Mouse (Mus musculus): ENCODE results near the gene Capn5. TPM values are rescaled to one million over a fixed set of nuclear protein-coding genes. Genes with fewer than 3 reads are reported as not detected.

The Capn5 gene
- total and polyA plus RNA-seq, 3 experiments = 0.26 to 0.55 (median 0.27) TPM

GRCm38 (mm10) chr7:98186637-98187036 is 8.6 kb upstream of the Capn5 start:
- Histone ChIP-seq H3K27me3 (replicated peaks) (no peaks in the 10 kb centered on the region), H3K4me1 (ENCODE audit: control insufficient read depth in 1 of 2, insufficient read depth in 2 of 2) (no peaks in the 10 kb centered on the region), H3K4me3 (replicated peaks in 1 of 3; ENCODE audit: low read depth in 2 of 3, low read length in 2 of 3, poor library complexity in 1 of 3) (no peak overlapping the region), H3K36me3 (replicated peaks in 1 of 2; ENCODE audit: control insufficient read depth in 1 of 2, insufficient read depth in 1 of 2, low read length in 1 of 2) (no peaks in the 10 kb centered on the region), H3K79me2 (replicated peaks; ENCODE audit: control insufficient read depth, extremely low read depth, insufficient read depth, poor library complexity, severe bottlenecking) (no peaks in the 10 kb centered on the region), H3K4me2 (ENCODE audit: insufficient read depth, low read depth, poor library complexity, severe bottlenecking) (no peak overlapping the region), H3K9me3 (replicated peaks; ENCODE audit: low read length) (no peaks in the 10 kb centered on the region), H3K27ac (ENCODE audit: insufficient read depth, low read depth) (no peak overlapping the region), H3K9ac (ENCODE audit: insufficient read depth, low read depth) (no peak overlapping the region)
- in situ Hi-C loops (cut with MboI; ENCODE audit: low pct_ligation_motif_present, low pct_unique_long_range_greater_than_20kb, low sequenced_read_pairs) (no loop called here), dilution Hi-C loops (cut with MboI; ENCODE audit: extremely low pct_ligation_motif_present, extremely low pct_unique_long_range_greater_than_20kb, low sequenced_read_pairs) (no loop called here)
- DNase-seq (ENCODE audit: extremely low read depth) = no peak
- TF ChIP-seq CHD1 (IDR thresholded peaks at IDR 0.05; ENCODE audit: low read depth, low read length) = no peak
- no peak for TF ChIP-seq ELF1 (IDR thresholded peaks at IDR 0.05; ENCODE audit: low read depth, low read length)
- TF ChIP-seq NELFE (IDR thresholded peaks at IDR 0.05; ENCODE audit: low read depth, low read length) = no peak
- no peak for TF ChIP-seq MYC (IDR thresholded peaks at IDR 0.05; ENCODE audit: low read depth, low read length)
- no peak for TF ChIP-seq PAX5 (IDR thresholded peaks at IDR 0.05; ENCODE audit: low read length)
- TF ChIP-seq CTCF (conservative IDR thresholded peaks at IDR 0.05 in 1 of 2, IDR thresholded peaks at IDR 0.05 in 1 of 2; ENCODE audit: low read depth in 2 of 2, low read length in 2 of 2) = no peak
- no peak for TF ChIP-seq MAZ (IDR thresholded peaks at IDR 0.05; ENCODE audit: low read depth, low read length)
- no peak for TF ChIP-seq UBTF (IDR thresholded peaks at IDR 0.05; ENCODE audit: low read depth, low read length)
- no peak for TF ChIP-seq MEF2A (IDR thresholded peaks at IDR 0.05; ENCODE audit: borderline replicate concordance, low read depth, low read length)
- TF ChIP-seq ETS1 (conservative IDR thresholded peaks at IDR 0.05; ENCODE audit: low read depth, low read length) = no peak
- TF ChIP-seq USF2 (conservative IDR thresholded peaks at IDR 0.05; ENCODE audit: low read depth, low read length) = no peak
- no peak for TF ChIP-seq MAFK (IDR thresholded peaks at IDR 0.05; ENCODE audit: insufficient replicate concordance, low read length)
- TF ChIP-seq MXI1 (IDR thresholded peaks at IDR 0.05; ENCODE audit: low read depth, low read length) = no peak
- no peak for TF ChIP-seq RAD21 (IDR thresholded peaks at IDR 0.05; ENCODE audit: low read depth, low read length)
- TF ChIP-seq JUN (IDR thresholded peaks at IDR 0.05; ENCODE audit: insufficient read depth, low read depth, low read length) = no peak
- TF ChIP-seq MAX (IDR thresholded peaks at IDR 0.05; ENCODE audit: low read length) = no peak

DNA sequence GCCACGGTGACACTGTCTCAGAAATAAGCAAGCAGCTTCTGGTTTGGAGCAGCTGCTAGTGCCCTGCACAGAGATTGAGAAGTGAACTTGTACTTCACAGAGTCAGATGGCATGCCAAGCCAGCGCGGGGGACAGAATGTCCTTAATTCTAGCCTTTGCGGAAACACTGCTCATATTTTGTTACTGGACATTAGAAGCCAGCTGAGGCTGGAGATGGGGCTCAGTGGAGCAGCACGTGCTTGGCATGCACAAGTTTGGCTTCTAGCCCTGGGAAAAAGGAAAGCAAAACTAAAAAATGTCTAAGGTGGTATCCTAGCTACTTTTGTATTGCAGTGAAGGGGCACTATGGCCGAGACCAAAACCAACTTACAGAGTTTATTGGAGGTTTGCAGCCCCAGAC is 7.3 kb upstream of the Capn5 start:
- H3K4me2 ChIP-seq (ENCODE audit: insufficient read depth, low read depth, poor library complexity, severe bottlenecking) = no peak overlapping the region
- H3K36me3 ChIP-seq (replicated peaks in 1 of 2; ENCODE audit: control insufficient read depth in 1 of 2, insufficient read depth in 1 of 2, low read length in 1 of 2) = no peaks in the 10 kb centered on the region
- TF ChIP-seq TCF12 (IDR thresholded peaks at IDR 0.05; ENCODE audit: low read depth, low read length) = no peak
- dilution Hi-C loops (cut with MboI; ENCODE audit: extremely low pct_ligation_motif_present, extremely low pct_unique_long_range_greater_than_20kb, low sequenced_read_pairs) = no loop called here
- no peak overlapping the region for H3K27ac ChIP-seq (ENCODE audit: insufficient read depth, low read depth)
- no peak for DNase-seq (ENCODE audit: extremely low read depth)
- no peak overlapping the region for H3K4me3 ChIP-seq (replicated peaks in 1 of 3; ENCODE audit: low read depth in 2 of 3, low read length in 2 of 3, poor library complexity in 1 of 3)
- no peaks in the 10 kb centered on the region for H3K79me2 ChIP-seq (replicated peaks; ENCODE audit: control insufficient read depth, extremely low read depth, insufficient read depth, poor library complexity, severe bottlenecking)
- no peak overlapping the region for H3K9ac ChIP-seq (ENCODE audit: insufficient read depth, low read depth)
- no peaks in the 10 kb centered on the region; a peak in 1 of 4 replicates for H3K4me1 ChIP-seq (ENCODE audit: control insufficient read depth in 1 of 2, insufficient read depth in 2 of 2)
- H3K27me3 ChIP-seq (replicated peaks) = no peaks in the 10 kb centered on the region
- in situ Hi-C loops (cut with MboI; ENCODE audit: low pct_ligation_motif_present, low pct_unique_long_range_greater_than_20kb, low sequenced_read_pairs) = no loop called here
- no peaks in the 10 kb centered on the region for H3K9me3 ChIP-seq (replicated peaks; ENCODE audit: low read length)

Data from CH12.LX (cell line).